Mouse (Mus musculus) lung, embryonic 16.5 days (tissue): ENCODE measurements at regions not wholly inside any gene's neighbourhood (a gene's known extent, or its start where the extent isn't known, plus 50 kb on each side); places are given as distances from the start of the nearest gene placed in this dataset.

Experiments
- ATAC-seq: fragments of 200-750 bp; cut with Nextera tagmentation; 2 replicates; pipeline ENCODE4 v1.8.0; 2017; ENCODE audit warnings: low read depth, mild to moderate bottlenecking, moderate library complexity
- H3K27ac ChIP-seq: fragments of 300-500 bp; sonication (generic); 2 replicates; pipeline ENCODE4 v1.5.1; 2014; ENCODE audit warnings: mild to moderate bottlenecking, control low read depth, low read length
- H3K27me3 ChIP-seq: fragments of 300-500 bp; sonication (generic); 2 replicates; pipeline ENCODE4 v1.6.1; 2014; ENCODE audit warnings: low read depth, low read length, mixed read lengths; ENCODE audit not compliant: control insufficient read depth, insufficient read depth
- H3K36me3 ChIP-seq: fragments of 300-500 bp; sonication (generic); 2 replicates; pipeline ENCODE4 v1.6.1; 2014; ENCODE audit warnings: low read length; ENCODE audit not compliant: control insufficient read depth, insufficient read depth
- H3K4me1 ChIP-seq: fragments of 300-500 bp; sonication (generic); replicated peaks from 2 replicates; pipeline ENCODE4 v1.6.1; 2014; ENCODE audit warnings: low read length, mixed read lengths; ENCODE audit not compliant: control insufficient read depth, insufficient read depth
- H3K4me2 ChIP-seq: fragments of 300-500 bp; sonication (generic); 2 replicates; pipeline ENCODE4 v1.6.1; 2014; ENCODE audit warnings: low read depth, low read length, control low read depth
- H3K4me3 ChIP-seq: fragments of 300-500 bp; sonication (generic); 2 replicates; pipeline ENCODE4 v1.5.1; 2014; ENCODE audit warnings: mild to moderate bottlenecking, low read length, control low read depth
- H3K9ac ChIP-seq: fragments of 300-500 bp; sonication (generic); 2 replicates; pipeline ENCODE4 v1.6.1; 2014; ENCODE audit warnings: low read length, control low read depth
- H3K9me3 ChIP-seq: fragments of 300-500 bp; sonication (generic); 2 replicates; pipeline ENCODE4 v1.6.1; 2016; ENCODE audit warnings: low read length; ENCODE audit not compliant: control insufficient read depth
- WGBS: fragments of 180-500 bp; shearing (Covaris S2); extraction: QIAGEN DNeasy Blood & Tissue Kit; methylation state at CpG from one replicate; pipeline ENCODE4 v1.1.7; 2014; 5-methylcytosine and 5-hydroxymethylcytosine counted together

GRCm38 (mm10) chr6:144864026-144864425 is 82.2 kb upstream of the Sox5 start:
- ATAC-seq: no peak
- 65% methylated on average over 6 of the region's 6 CpGs for WGBS

DNA sequence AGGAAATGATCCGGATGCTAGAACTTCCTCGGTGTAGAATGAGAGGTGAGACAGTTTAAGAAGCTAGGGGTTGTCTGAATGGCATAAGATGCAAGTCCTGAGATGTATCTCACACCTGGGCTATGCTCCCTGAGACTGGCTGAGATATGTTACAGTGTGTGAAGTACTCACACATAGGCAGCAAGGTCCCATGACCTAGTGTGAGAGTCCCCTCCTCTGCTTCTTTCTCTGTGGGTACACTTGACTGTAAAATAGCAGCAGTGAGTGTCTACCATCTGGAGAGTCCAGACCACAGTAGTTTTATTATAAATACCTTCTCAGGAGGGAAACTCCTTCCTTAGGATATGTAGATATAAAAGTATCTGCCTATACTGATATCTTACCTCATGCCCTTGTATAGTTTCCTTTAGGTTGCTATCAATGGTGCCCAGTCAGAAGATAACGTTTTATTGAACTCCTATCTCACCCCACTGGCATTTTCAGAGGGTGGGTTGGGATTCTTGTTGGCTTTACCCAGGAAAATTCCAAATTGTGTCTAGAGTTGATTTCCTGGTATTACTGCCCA is 81.7 kb upstream of the Sox5 start:
- no peak for ATAC-seq
- Histone ChIP-seq H3K9me3 (no peaks in the 10 kb centered on the region), H3K4me2 (no peak overlapping the region), H3K27me3 (no peaks in the 10 kb centered on the region), H3K9ac (no peak overlapping the region), H3K36me3 (no peaks in the 10 kb centered on the region), H3K27ac (no peak overlapping the region), H3K4me3 (no peak overlapping the region), H3K4me1 (no peaks in the 10 kb centered on the region)
- WGBS: 77% methylated on average over 3 of the region's 3 CpGs

More at GRCm38 (mm10) chr6:144864026-144864425, 82.2 kb upstream of the Sox5 start:
- Histone ChIP-seq H3K4me1 (no peaks in the 10 kb centered on the region), H3K27me3 (no peaks in the 10 kb centered on the region), H3K4me3 (no peak overlapping the region), H3K27ac (no peak overlapping the region), H3K9me3 (no peaks in the 10 kb centered on the region), H3K36me3 (no peaks in the 10 kb centered on the region), H3K9ac (no peak overlapping the region), H3K4me2 (no peak overlapping the region)

DNA sequence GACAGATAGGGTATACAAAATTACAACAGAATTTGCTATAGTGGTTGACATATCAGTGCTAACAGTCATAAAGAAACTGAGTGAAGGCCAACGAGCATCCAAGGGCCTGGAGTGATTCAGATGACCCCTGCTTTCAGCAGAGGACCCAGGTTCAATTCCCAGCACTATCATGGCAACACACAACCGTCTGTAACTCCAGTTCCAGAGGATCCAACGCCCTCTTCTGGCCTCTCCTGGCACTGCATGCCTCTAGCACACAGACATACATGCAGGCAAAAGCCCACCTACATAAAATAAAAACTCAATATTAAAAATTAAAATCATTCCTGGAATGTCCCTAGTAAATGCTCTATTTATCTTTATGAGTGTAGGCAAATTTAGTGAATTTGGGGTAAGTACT is 59.7 kb upstream of the Sox5 start:
- H3K9ac ChIP-seq: no peak overlapping the region
- H3K36me3 ChIP-seq: no peaks in the 10 kb centered on the region
- no peak overlapping the region for H3K4me3 ChIP-seq
- no peak for ATAC-seq
- no peaks in the 10 kb centered on the region for H3K4me1 ChIP-seq
- H3K27me3 ChIP-seq: no peaks in the 10 kb centered on the region
- WGBS: 65% methylated on average over 3 of the region's 3 CpGs
- no peak overlapping the region for H3K27ac ChIP-seq
- no peaks in the 10 kb centered on the region for H3K9me3 ChIP-seq
- no peak overlapping the region for H3K4me2 ChIP-seq

DNA sequence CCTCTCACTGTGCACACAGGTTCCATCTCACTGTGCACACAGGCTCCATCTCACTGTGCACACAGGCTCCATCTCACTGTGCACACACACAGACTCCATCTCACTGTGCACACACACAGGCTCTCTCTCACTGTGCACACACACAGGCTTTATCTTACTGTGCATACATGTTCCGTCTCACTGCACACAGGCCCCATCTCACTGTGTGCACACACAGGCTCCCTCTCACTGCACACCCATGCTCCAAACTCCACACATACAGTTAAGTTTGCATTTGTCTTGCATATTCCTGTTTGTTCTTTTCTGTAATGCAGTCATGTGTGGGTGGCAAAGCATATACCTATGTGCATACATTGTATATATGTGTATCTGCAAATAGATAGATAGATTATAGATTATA is 57.6 kb upstream of the Sox5 start:
- no peaks in the 10 kb centered on the region for H3K36me3 ChIP-seq
- WGBS: 87% methylated on average over 1 of the region's 1 CpGs
- no peak for ATAC-seq
- H3K9ac ChIP-seq: no peak overlapping the region
- H3K4me3 ChIP-seq: no peak overlapping the region
- H3K4me2 ChIP-seq: no peak overlapping the region
- H3K4me1 ChIP-seq: no peaks in the 10 kb centered on the region
- no peaks in the 10 kb centered on the region for H3K27me3 ChIP-seq
- H3K9me3 ChIP-seq: no peaks in the 10 kb centered on the region
- no peak overlapping the region for H3K27ac ChIP-seq

GRCm38 (mm10) chr6:144834323-144835183 is 52.8 kb upstream of the Sox5 start:
- no peak overlapping the region for H3K4me2 ChIP-seq
- H3K9me3 ChIP-seq: no peaks in the 10 kb centered on the region
- H3K4me3 ChIP-seq: no peak overlapping the region
- H3K4me1 ChIP-seq: no peaks in the 10 kb centered on the region
- no peak for ATAC-seq
- no peaks in the 10 kb centered on the region for H3K36me3 ChIP-seq
- no peak overlapping the region for H3K9ac ChIP-seq
- 57% methylated on average over 19 of the region's 19 CpGs for WGBS
- H3K27me3 ChIP-seq: no peaks in the 10 kb centered on the region
- no peak overlapping the region for H3K27ac ChIP-seq
